Mouse (Mus musculus): ENCODE data around the gene Mtmr11. TPM values are rescaled to one million over a fixed set of nuclear protein-coding genes. Genes with fewer than 3 reads are reported as not detected.

The Mtmr11 gene
- polyA plus RNA-seq (2015; fragmentation: Nextera tagmentation; extraction: Ambion mirVana), result 2.6 and 4.2 TPM in 2 replicates

DNA sequence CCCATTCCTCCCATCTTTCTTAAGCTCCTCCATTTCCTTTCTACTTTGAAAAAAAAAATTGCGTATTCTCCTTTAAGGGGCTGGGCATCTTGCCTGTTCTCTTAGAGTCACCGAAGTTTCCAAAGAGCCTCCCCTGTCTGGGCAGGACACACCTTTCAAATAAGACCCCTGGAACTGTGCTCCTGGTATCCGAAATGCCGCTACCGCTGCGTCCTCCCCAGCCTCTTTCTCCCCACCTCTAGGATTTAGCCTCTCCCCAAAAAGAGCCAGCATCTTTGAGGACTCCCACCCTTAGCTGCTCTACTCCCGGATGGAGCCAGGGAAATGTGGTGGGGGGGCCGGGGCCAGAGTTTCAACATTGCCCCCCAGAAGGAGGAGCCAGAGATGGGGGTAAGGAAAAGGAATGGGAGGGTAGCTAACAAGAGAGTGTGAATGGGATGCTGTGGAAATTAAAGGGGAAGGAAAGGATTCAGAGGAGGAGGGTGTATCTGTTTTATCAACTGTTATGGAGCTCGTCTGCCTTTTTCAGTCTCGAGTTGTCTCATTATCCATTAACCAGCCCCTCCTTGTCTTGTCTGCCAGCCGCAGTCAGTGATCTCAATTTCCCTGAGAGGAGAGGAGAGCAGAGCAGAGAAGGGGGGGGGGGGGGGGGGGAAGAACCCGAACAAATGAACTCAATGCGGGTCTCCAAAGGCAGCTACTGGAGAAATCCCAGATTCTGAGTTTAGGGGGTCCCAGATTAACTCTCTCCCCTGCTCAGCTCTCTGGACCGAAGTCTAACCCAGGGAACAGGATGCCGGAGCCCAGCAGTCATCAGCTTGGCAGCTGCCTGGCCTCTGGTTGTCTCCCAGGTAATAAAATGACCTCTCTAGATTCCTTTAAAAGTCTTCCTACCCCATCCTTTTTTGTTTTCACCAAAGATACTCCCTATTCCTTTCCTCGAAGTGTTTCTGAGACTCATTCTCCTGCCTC, at the start of gene Mtmr11:
Gene Mtmr11, plus strand, starts transcription at position 136 of the 972 bp plus-strand sequence.
- Histone ChIP-seq H3K27ac (ENCODE audit: low read length) (peak within 1 kb of the TSS; percentile 79), H3K4me2 (ENCODE audit: low read depth, low read length) (peak within 1 kb of the TSS; percentile 61), H3K4me1 (ENCODE audit: control insufficient read depth, low read depth, low read length) (peaks cover 4% of the 10 kb centered on the region), H3K4me3 (ENCODE audit: low read depth, low read length) (peak within 1 kb of the TSS; percentile 47), H3K36me3 (ENCODE audit: control insufficient read depth, insufficient read depth) (no peaks in the 10 kb centered on the region), H3K9me3 (replicated peaks; ENCODE audit: control insufficient read depth, low read length) (no peaks in the 10 kb centered on the region), H3K27me3 (ENCODE audit: control insufficient read depth, insufficient read depth, low read depth, low read length) (peaks cover 34% of the 10 kb centered on the region), H3K9ac (ENCODE audit: low read depth, low read length) (peak within 1 kb of the TSS; percentile 46)
- ATAC-seq (ENCODE audit: low read depth), result no peak
- 10% methylated on average over 16 of the region's 16 CpGs for WGBS (ENCODE audit: insufficient replicate concordance)

DNA sequence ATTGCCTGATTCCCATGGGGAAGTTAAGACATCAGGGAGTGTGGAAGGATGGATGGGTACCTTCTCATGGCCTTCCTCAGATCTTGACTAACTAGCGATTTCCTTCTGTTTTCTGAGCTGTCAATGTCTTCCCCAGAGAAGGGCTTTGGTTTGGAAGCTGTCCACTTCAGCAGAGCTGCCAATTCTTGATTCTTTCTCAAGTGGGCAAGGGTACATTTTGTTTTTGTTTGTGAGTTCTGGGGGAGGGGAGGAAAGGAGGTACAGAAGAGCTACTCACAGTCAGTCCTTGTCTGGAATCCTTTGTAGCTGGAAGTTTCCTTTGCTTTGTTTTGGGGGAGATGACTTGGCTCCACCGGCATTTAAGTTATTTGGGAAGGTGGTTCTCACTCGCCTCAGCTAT, 48.6 kb upstream of the Mtmr11 start:
- Histone ChIP-seq H3K4me2 (ENCODE audit: low read depth, low read length) (no peak overlapping the region), H3K9ac (ENCODE audit: low read depth, low read length) (no peak overlapping the region), H3K27ac (ENCODE audit: low read length) (no peak overlapping the region), H3K9me3 (replicated peaks; ENCODE audit: control insufficient read depth, low read length) (no peaks in the 10 kb centered on the region), H3K36me3 (ENCODE audit: control insufficient read depth, insufficient read depth) (no peaks in the 10 kb centered on the region), H3K4me1 (ENCODE audit: control insufficient read depth, low read depth, low read length) (no peaks in the 10 kb centered on the region), H3K4me3 (ENCODE audit: low read depth, low read length) (no peak overlapping the region), H3K27me3 (ENCODE audit: control insufficient read depth, insufficient read depth, low read depth, low read length) (no peaks in the 10 kb centered on the region)
- ATAC-seq (ENCODE audit: low read depth), result no peak
- WGBS (ENCODE audit: insufficient replicate concordance), result 61% methylated on average over 3 of the region's 3 CpGs

DNA sequence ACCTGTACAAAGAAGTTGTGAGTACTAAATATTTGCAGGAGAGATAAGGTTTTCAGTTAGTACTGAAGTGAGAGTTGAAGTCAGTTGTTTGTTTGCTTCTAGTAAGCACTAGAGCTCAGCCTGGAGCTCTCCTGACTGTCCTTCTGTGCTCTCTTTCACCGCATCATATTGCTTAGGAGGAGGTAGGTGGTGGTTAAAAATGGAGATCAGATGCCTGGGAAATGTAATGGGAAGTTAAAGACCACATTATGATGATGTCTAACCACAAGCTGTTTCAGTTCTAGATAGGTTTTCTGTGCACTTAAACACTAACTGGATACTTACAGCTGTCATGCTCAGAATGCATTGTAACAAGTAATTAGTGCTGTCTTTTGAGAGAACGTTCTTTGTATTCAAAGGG, 43.7 kb upstream of the Mtmr11 start:
- no peaks in the 10 kb centered on the region for H3K4me1 ChIP-seq (ENCODE audit: control insufficient read depth, low read depth, low read length)
- H3K27me3 ChIP-seq (ENCODE audit: control insufficient read depth, insufficient read depth, low read depth, low read length), result no peaks in the 10 kb centered on the region
- H3K27ac ChIP-seq (ENCODE audit: low read length), result no peak overlapping the region
- H3K4me2 ChIP-seq (ENCODE audit: low read depth, low read length), result no peak overlapping the region
- no peaks in the 10 kb centered on the region for H3K36me3 ChIP-seq (ENCODE audit: control insufficient read depth, insufficient read depth)
- no peaks in the 10 kb centered on the region for H3K9me3 ChIP-seq (replicated peaks; ENCODE audit: control insufficient read depth, low read length)
- H3K9ac ChIP-seq (ENCODE audit: low read depth, low read length), result no peak overlapping the region
- H3K4me3 ChIP-seq (ENCODE audit: low read depth, low read length), result no peak overlapping the region
- WGBS (ENCODE audit: insufficient replicate concordance), result 28% methylated on average over 2 of the region's 2 CpGs
- no peak for ATAC-seq (ENCODE audit: low read depth)

DNA sequence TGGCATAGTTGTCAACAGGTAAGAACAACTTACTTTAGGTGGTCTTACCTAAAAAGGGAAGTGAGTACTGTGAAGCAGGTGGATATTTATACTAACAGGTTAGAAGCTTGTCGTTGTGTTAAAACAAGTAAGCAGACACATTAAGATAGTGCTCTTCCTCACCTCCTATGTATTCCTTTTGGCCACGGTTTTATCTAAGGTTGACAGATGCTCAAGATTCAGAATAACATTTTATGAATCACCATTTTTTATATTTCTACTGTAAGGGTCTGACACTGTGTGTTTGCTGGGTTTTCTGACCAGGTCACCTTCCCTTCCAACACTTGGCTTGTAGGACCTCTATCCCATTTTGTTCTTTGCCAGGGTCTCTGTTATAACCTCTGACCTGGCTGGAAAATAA, 43.1 kb upstream of the Mtmr11 start:
- Histone ChIP-seq H3K36me3 (ENCODE audit: control insufficient read depth, insufficient read depth) (no peaks in the 10 kb centered on the region), H3K9ac (ENCODE audit: low read depth, low read length) (no peak overlapping the region), H3K27me3 (ENCODE audit: control insufficient read depth, insufficient read depth, low read depth, low read length) (no peaks in the 10 kb centered on the region), H3K27ac (ENCODE audit: low read length) (no peak overlapping the region), H3K4me2 (ENCODE audit: low read depth, low read length) (no peak overlapping the region), H3K9me3 (replicated peaks; ENCODE audit: control insufficient read depth, low read length) (no peaks in the 10 kb centered on the region), H3K4me1 (ENCODE audit: control insufficient read depth, low read depth, low read length) (no peaks in the 10 kb centered on the region), H3K4me3 (ENCODE audit: low read depth, low read length) (no peak overlapping the region)
- WGBS (ENCODE audit: insufficient replicate concordance), result 30% methylated on average over 2 of the region's 2 CpGs
- ATAC-seq (ENCODE audit: low read depth), result no peak

DNA sequence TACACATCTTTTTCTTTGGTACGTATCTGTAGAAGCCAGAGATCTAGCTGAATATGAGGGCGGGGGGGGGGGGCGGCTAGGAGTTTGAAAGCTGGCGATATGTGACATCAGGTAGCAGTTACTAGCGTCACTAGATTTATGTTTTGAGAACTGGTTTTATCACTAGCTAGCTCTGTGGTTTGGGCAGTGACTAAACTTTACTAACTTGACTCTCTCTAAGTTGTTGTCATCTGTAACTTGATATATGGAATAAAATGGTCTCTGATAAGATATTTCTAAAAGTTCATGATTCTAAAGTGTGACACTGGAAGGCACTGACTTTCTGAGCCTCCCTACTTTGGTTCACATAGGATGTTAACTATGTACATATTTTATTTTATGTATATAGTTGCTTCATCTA, 37.6 kb upstream of the Mtmr11 start:
- Histone ChIP-seq H3K4me3 (ENCODE audit: low read depth, low read length) (no peak overlapping the region), H3K4me2 (ENCODE audit: low read depth, low read length) (no peak overlapping the region), H3K9me3 (replicated peaks; ENCODE audit: control insufficient read depth, low read length) (no peaks in the 10 kb centered on the region), H3K4me1 (ENCODE audit: control insufficient read depth, low read depth, low read length) (no peaks in the 10 kb centered on the region), H3K36me3 (ENCODE audit: control insufficient read depth, insufficient read depth) (no peaks in the 10 kb centered on the region), H3K9ac (ENCODE audit: low read depth, low read length) (no peak overlapping the region), H3K27me3 (ENCODE audit: control insufficient read depth, insufficient read depth, low read depth, low read length) (no peaks in the 10 kb centered on the region), H3K27ac (ENCODE audit: low read length) (no peak overlapping the region)
- 56% methylated on average over 5 of the region's 5 CpGs for WGBS (ENCODE audit: insufficient replicate concordance)
- no peak for ATAC-seq (ENCODE audit: low read depth)

DNA sequence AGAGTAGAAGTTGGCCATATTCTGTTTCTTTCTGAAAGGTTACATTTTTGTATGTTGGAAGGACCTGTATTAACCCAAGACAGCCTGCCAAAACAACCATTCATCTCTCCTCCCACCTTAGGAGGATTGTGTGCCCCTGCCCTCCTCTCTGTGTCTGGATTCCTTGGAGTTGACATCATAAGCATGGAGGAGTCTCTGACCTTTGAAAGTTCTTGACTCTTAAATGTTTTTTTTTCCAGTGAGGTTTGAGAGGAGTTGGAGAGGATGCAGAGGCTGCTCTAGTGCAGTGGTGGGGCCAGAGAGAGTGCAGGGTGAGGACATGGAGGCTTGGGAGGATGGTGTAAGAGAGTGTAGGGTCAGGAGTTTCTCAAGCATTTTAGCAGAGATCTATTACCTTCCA, 33.7 kb upstream of the Mtmr11 start:
- Histone ChIP-seq H3K4me2 (ENCODE audit: low read depth, low read length) (no peak overlapping the region), H3K4me3 (ENCODE audit: low read depth, low read length) (no peak overlapping the region), H3K4me1 (ENCODE audit: control insufficient read depth, low read depth, low read length) (no peaks in the 10 kb centered on the region; the same call in none of the 2 replicates), H3K27me3 (ENCODE audit: control insufficient read depth, insufficient read depth, low read depth, low read length) (no peaks in the 10 kb centered on the region), H3K9me3 (replicated peaks; ENCODE audit: control insufficient read depth, low read length) (no peaks in the 10 kb centered on the region), H3K27ac (ENCODE audit: low read length) (no peak overlapping the region), H3K9ac (ENCODE audit: low read depth, low read length) (no peak overlapping the region), H3K36me3 (ENCODE audit: control insufficient read depth, insufficient read depth) (no peaks in the 10 kb centered on the region; the same call in 1 of the 2 replicates)
- ATAC-seq (ENCODE audit: low read depth), result no peak

DNA sequence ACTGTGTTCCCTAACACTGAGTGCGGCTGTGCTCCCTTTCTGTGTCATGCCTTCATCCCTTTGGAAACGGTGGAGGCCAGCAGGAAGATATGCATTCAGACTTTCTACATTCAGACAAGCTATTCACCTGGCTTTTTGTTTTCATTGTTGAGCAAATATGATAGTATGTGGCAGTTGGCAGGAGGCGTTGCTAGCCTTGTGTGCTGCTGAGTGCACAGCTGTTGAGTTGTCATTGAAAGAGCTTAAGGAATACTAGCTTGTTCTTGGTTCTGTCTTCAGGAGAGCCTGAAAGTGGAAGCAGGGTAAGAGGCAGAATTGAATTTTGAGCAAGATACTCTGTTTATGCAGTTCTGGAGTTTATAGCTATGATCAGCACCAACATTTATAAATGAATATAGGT, 29.3 kb upstream of the Mtmr11 start:
- ATAC-seq (ENCODE audit: low read depth), result no peak
- Histone ChIP-seq H3K9ac (ENCODE audit: low read depth, low read length) (no peak overlapping the region), H3K4me2 (ENCODE audit: low read depth, low read length) (no peak overlapping the region), H3K4me1 (ENCODE audit: control insufficient read depth, low read depth, low read length) (peaks cover 3% of the 10 kb centered on the region), H3K27ac (ENCODE audit: low read length) (no peak overlapping the region), H3K27me3 (ENCODE audit: control insufficient read depth, insufficient read depth, low read depth, low read length) (no peaks in the 10 kb centered on the region), H3K4me3 (ENCODE audit: low read depth, low read length) (no peak overlapping the region), H3K36me3 (ENCODE audit: control insufficient read depth, insufficient read depth) (no peaks in the 10 kb centered on the region; the same call in 1 of the 2 replicates), H3K9me3 (replicated peaks; ENCODE audit: control insufficient read depth, low read length) (no peaks in the 10 kb centered on the region)
- WGBS (ENCODE audit: insufficient replicate concordance), result 72% methylated on average over 3 of the region's 3 CpGs

DNA sequence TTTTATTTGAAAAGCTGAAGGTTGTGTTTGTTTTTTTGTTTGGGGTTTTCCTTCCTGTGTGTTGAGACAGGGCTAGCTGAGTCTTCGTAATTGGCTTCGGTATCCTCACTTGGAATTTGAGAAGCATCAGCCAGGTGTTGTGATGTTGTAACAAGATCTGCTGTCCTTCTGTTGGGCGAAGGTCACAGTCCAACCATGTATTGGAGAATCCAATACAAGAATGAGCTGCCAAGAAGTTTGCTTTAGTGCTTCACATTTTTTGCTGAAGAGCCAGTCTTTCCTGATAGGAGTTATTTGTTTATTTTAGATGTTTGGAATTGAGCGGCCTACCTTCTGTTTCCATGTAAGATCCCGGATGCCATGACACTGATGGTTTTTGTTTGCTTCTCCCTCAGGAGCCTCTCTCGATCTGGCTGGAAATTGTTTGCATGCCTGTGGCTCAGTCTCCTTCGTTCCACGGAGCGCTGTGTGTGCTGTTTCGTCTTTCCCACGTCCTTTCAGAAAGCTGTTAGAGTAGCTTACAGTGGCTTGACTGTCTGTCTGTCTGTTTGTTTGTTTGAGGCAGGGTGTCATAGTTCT, 28.4 kb upstream of the Mtmr11 start:
- no peak overlapping the region for H3K4me3 ChIP-seq (ENCODE audit: low read depth, low read length)
- no peak overlapping the region for H3K4me2 ChIP-seq (ENCODE audit: low read depth, low read length)
- H3K27ac ChIP-seq (ENCODE audit: low read length), result peak overlapping the region; percentile 33
- H3K36me3 ChIP-seq (ENCODE audit: control insufficient read depth, insufficient read depth), result no peaks in the 10 kb centered on the region; the same call in 1 of the 2 replicates
- WGBS (ENCODE audit: insufficient replicate concordance), result 67% methylated on average over 11 of the region's 11 CpGs
- H3K9ac ChIP-seq (ENCODE audit: low read depth, low read length), result no peak overlapping the region
- peaks cover 3% of the 10 kb centered on the region for H3K4me1 ChIP-seq (ENCODE audit: control insufficient read depth, low read depth, low read length)
- ATAC-seq (ENCODE audit: low read depth), result no peak
- H3K27me3 ChIP-seq (ENCODE audit: control insufficient read depth, insufficient read depth, low read depth, low read length), result no peaks in the 10 kb centered on the region
- H3K9me3 ChIP-seq (replicated peaks; ENCODE audit: control insufficient read depth, low read length), result no peaks in the 10 kb centered on the region

DNA sequence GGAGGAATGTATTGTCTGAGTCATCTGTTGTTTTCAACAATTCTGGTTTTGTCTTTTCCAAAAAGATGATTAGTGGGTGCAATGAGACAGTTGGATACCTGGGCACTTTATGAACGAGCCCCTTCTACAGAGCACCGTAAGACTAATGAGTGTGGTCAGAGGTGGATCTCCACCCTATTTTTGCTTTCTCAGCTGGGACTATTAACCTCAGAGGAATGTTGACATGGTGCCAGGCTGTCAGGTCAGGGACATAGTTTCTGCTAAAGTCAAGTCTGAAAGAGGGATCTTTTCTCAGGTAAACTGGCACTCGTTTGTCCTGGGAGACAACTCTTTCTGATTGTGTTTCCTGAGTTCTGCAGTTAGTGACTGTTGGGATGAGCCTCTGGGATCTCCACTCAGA, 26.8 kb upstream of the Mtmr11 start:
- Histone ChIP-seq H3K4me2 (ENCODE audit: low read depth, low read length) (no peak overlapping the region), H3K36me3 (ENCODE audit: control insufficient read depth, insufficient read depth) (no peaks in the 10 kb centered on the region; the same call in 1 of the 2 replicates), H3K27ac (ENCODE audit: low read length) (no peak overlapping the region), H3K9ac (ENCODE audit: low read depth, low read length) (no peak overlapping the region), H3K27me3 (ENCODE audit: control insufficient read depth, insufficient read depth, low read depth, low read length) (no peaks in the 10 kb centered on the region), H3K9me3 (replicated peaks; ENCODE audit: control insufficient read depth, low read length) (no peaks in the 10 kb centered on the region), H3K4me3 (ENCODE audit: low read depth, low read length) (no peak overlapping the region), H3K4me1 (ENCODE audit: control insufficient read depth, low read depth, low read length) (peaks cover 3% of the 10 kb centered on the region)
- ATAC-seq (ENCODE audit: low read depth), result no peak
- 71% methylated on average over 3 of the region's 3 CpGs for WGBS (ENCODE audit: insufficient replicate concordance)
